Mouse (Mus musculus): ENCODE measurements at regions not wholly inside any gene's neighbourhood (a gene's known extent, or its start where the extent isn't known, plus 50 kb on each side); places are given as distances from the start of the nearest gene placed in this dataset.
A peak's percentile ranks its signal among the peaks of the same experiment; 100 is the strongest.

GRCm38 (mm10) chr2:129883417-129883816 is 83.1 kb downstream of the Stk35 start:
- no peak overlapping the region for H3K9ac ChIP-seq (ENCODE audit: low read length)
- H3K27me3 ChIP-seq (ENCODE audit: control insufficient read depth, insufficient read depth, low read length), result no peaks in the 10 kb centered on the region
- H3K4me2 ChIP-seq (ENCODE audit: low read depth, low read length), result no peak overlapping the region
- H3K27ac ChIP-seq (ENCODE audit: low read length), result no peak overlapping the region
- ATAC-seq (replicated peaks; ENCODE audit: extremely low read depth, insufficient read depth, low FRiP score), result no peak
- no peaks in the 10 kb centered on the region for H3K9me3 ChIP-seq (replicated peaks; ENCODE audit: control insufficient read depth, low read length)
- no peaks in the 10 kb centered on the region for H3K36me3 ChIP-seq (ENCODE audit: control insufficient read depth, insufficient read depth)
- H3K4me3 ChIP-seq (ENCODE audit: low read length), result no peak overlapping the region
- WGBS, result 42% methylated on average over 6 of the region's 6 CpGs
- no peaks in the 10 kb centered on the region for H3K4me1 ChIP-seq (ENCODE audit: control insufficient read depth, insufficient read depth, low read length)

- 87% methylated on average over 3 of the region's 3 CpGs for WGBS
- no peak overlapping the region for H3K27ac ChIP-seq (ENCODE audit: low read length)
- no peaks in the 10 kb centered on the region for H3K4me1 ChIP-seq (ENCODE audit: control insufficient read depth, insufficient read depth, low read length)
- H3K36me3 ChIP-seq (ENCODE audit: control insufficient read depth, insufficient read depth), result no peaks in the 10 kb centered on the region
- H3K9me3 ChIP-seq (replicated peaks; ENCODE audit: control insufficient read depth, low read length), result no peaks in the 10 kb centered on the region
- no peak overlapping the region for H3K4me3 ChIP-seq (ENCODE audit: low read length)
- no peak overlapping the region for H3K9ac ChIP-seq (ENCODE audit: low read length)
- no peak for ATAC-seq (replicated peaks; ENCODE audit: extremely low read depth, insufficient read depth, low FRiP score)
- H3K27me3 ChIP-seq (ENCODE audit: control insufficient read depth, insufficient read depth, low read length), result no peaks in the 10 kb centered on the region
- no peak overlapping the region for H3K4me2 ChIP-seq (ENCODE audit: low read depth, low read length)
These were observed 84.0 kb downstream of the Stk35 start for GRCm38 (mm10) chr2:129884316-129884715.

GRCm38 (mm10) chr2:129885536-129885935 is 85.2 kb downstream of the Stk35 start:
- 89% methylated on average over 7 of the region's 7 CpGs for WGBS
- Histone ChIP-seq H3K9ac (ENCODE audit: low read length) (no peak overlapping the region), H3K36me3 (ENCODE audit: control insufficient read depth, insufficient read depth) (no peaks in the 10 kb centered on the region), H3K27me3 (ENCODE audit: control insufficient read depth, insufficient read depth, low read length) (no peaks in the 10 kb centered on the region), H3K9me3 (replicated peaks; ENCODE audit: control insufficient read depth, low read length) (0 out of 2 replicates have a peak, but pooled peaks cover 3% of the 10 kb centered on the region), H3K4me3 (ENCODE audit: low read length) (no peak overlapping the region), H3K4me2 (ENCODE audit: low read depth, low read length) (no peak overlapping the region), H3K27ac (ENCODE audit: low read length) (no peak overlapping the region), H3K4me1 (ENCODE audit: control insufficient read depth, insufficient read depth, low read length) (no peaks in the 10 kb centered on the region)
- ATAC-seq (replicated peaks; ENCODE audit: extremely low read depth, insufficient read depth, low FRiP score), result no peak

- H3K4me2 ChIP-seq (ENCODE audit: low read depth, low read length), result 0 out of 2 replicates have a peak overlapping the region, but pooled peaks have one; percentile 8
- H3K9me3 ChIP-seq (replicated peaks; ENCODE audit: control insufficient read depth, low read length), result 0 out of 2 replicates have a peak, but pooled peaks cover 5% of the 10 kb centered on the region
- 53% methylated on average over 7 of the region's 7 CpGs for WGBS
- H3K9ac ChIP-seq (ENCODE audit: low read length), result no peak overlapping the region
- no peaks in the 10 kb centered on the region for H3K27me3 ChIP-seq (ENCODE audit: control insufficient read depth, insufficient read depth, low read length)
- no peaks in the 10 kb centered on the region for H3K36me3 ChIP-seq (ENCODE audit: control insufficient read depth, insufficient read depth)
- peaks cover 8% of the 10 kb centered on the region for H3K4me1 ChIP-seq (ENCODE audit: control insufficient read depth, insufficient read depth, low read length)
- H3K27ac ChIP-seq (ENCODE audit: low read length), result no peak overlapping the region
- ATAC-seq (replicated peaks; ENCODE audit: extremely low read depth, insufficient read depth, low FRiP score), result no peak
- H3K4me3 ChIP-seq (ENCODE audit: low read length), result no peak overlapping the region
These were observed 92.9 kb downstream of the Stk35 start for GRCm38 (mm10) chr2:129893231-129893630.

GRCm38 (mm10) chr2:129893832-129894231 is 93.5 kb downstream of the Stk35 start:
- no peaks in the 10 kb centered on the region for H3K36me3 ChIP-seq (ENCODE audit: control insufficient read depth, insufficient read depth)
- H3K27ac ChIP-seq (ENCODE audit: low read length), result no peak overlapping the region
- H3K4me1 ChIP-seq (ENCODE audit: control insufficient read depth, insufficient read depth, low read length), result peaks cover 8% of the 10 kb centered on the region
- no peak overlapping the region for H3K4me3 ChIP-seq (ENCODE audit: low read length)
- H3K27me3 ChIP-seq (ENCODE audit: control insufficient read depth, insufficient read depth, low read length), result no peaks in the 10 kb centered on the region
- 0 out of 2 replicates have a peak, but pooled peaks cover 5% of the 10 kb centered on the region for H3K9me3 ChIP-seq (replicated peaks; ENCODE audit: control insufficient read depth, low read length)
- H3K4me2 ChIP-seq (ENCODE audit: low read depth, low read length), result no peak overlapping the region
- 73% methylated on average over 5 of the region's 5 CpGs for WGBS
- no peak overlapping the region for H3K9ac ChIP-seq (ENCODE audit: low read length)
- ATAC-seq (replicated peaks; ENCODE audit: extremely low read depth, insufficient read depth, low FRiP score), result no peak

- H3K4me1 ChIP-seq (ENCODE audit: control insufficient read depth, insufficient read depth, low read length), result peaks cover 8% of the 10 kb centered on the region
- no peak overlapping the region for H3K4me3 ChIP-seq (ENCODE audit: low read length)
- no peaks in the 10 kb centered on the region for H3K36me3 ChIP-seq (ENCODE audit: control insufficient read depth, insufficient read depth)
- H3K27me3 ChIP-seq (ENCODE audit: control insufficient read depth, insufficient read depth, low read length), result no peaks in the 10 kb centered on the region
- ATAC-seq (replicated peaks; ENCODE audit: extremely low read depth, insufficient read depth, low FRiP score), result no peak
- no peak overlapping the region for H3K9ac ChIP-seq (ENCODE audit: low read length)
- H3K4me2 ChIP-seq (ENCODE audit: low read depth, low read length), result no peak overlapping the region
- 74% methylated on average over 8 of the region's 8 CpGs for WGBS
- H3K27ac ChIP-seq (ENCODE audit: low read length), result no peak overlapping the region
- H3K9me3 ChIP-seq (replicated peaks; ENCODE audit: control insufficient read depth, low read length), result 0 out of 2 replicates have a peak, but pooled peaks cover 5% of the 10 kb centered on the region
These were observed 94.6 kb downstream of the Stk35 start for GRCm38 (mm10) chr2:129894906-129895305.

GRCm38 (mm10) chr2:129895369-129895768 is 95.1 kb downstream of the Stk35 start:
- Histone ChIP-seq H3K27ac (ENCODE audit: low read length) (no peak overlapping the region), H3K9ac (ENCODE audit: low read length) (no peak overlapping the region), H3K4me3 (ENCODE audit: low read length) (no peak overlapping the region), H3K4me1 (ENCODE audit: control insufficient read depth, insufficient read depth, low read length) (peaks cover 8% of the 10 kb centered on the region), H3K27me3 (ENCODE audit: control insufficient read depth, insufficient read depth, low read length) (no peaks in the 10 kb centered on the region), H3K4me2 (ENCODE audit: low read depth, low read length) (no peak overlapping the region), H3K36me3 (ENCODE audit: control insufficient read depth, insufficient read depth) (no peaks in the 10 kb centered on the region), H3K9me3 (replicated peaks; ENCODE audit: control insufficient read depth, low read length) (0 out of 2 replicates have a peak, but pooled peaks cover 6% of the 10 kb centered on the region)
- no peak for ATAC-seq (replicated peaks; ENCODE audit: extremely low read depth, insufficient read depth, low FRiP score)
- WGBS, result 84% methylated on average over 6 of the region's 6 CpGs

GRCm38 (mm10) chr2:129896696-129897095 is 96.4 kb downstream of the Stk35 start:
- ATAC-seq (replicated peaks; ENCODE audit: extremely low read depth, insufficient read depth, low FRiP score), result no peak
- 65% methylated on average over 4 of the region's 4 CpGs for WGBS
- Histone ChIP-seq H3K4me3 (ENCODE audit: low read length) (no peak overlapping the region), H3K9me3 (replicated peaks; ENCODE audit: control insufficient read depth, low read length) (0 out of 2 replicates have a peak, but pooled peaks cover 5% of the 10 kb centered on the region), H3K4me2 (ENCODE audit: low read depth, low read length) (no peak overlapping the region), H3K4me1 (ENCODE audit: control insufficient read depth, insufficient read depth, low read length) (peaks cover 8% of the 10 kb centered on the region), H3K27ac (ENCODE audit: low read length) (no peak overlapping the region), H3K9ac (ENCODE audit: low read length) (no peak overlapping the region), H3K27me3 (ENCODE audit: control insufficient read depth, insufficient read depth, low read length) (no peaks in the 10 kb centered on the region), H3K36me3 (ENCODE audit: control insufficient read depth, insufficient read depth) (no peaks in the 10 kb centered on the region)

- 0 out of 2 replicates have a peak, but pooled peaks cover 5% of the 10 kb centered on the region for H3K9me3 ChIP-seq (replicated peaks; ENCODE audit: control insufficient read depth, low read length)
- peak overlapping the region; percentile 30 for H3K27ac ChIP-seq (ENCODE audit: low read length)
- H3K4me2 ChIP-seq (ENCODE audit: low read depth, low read length), result peak overlapping the region; percentile 26; the same call in 1 of the 2 replicates
- H3K27me3 ChIP-seq (ENCODE audit: control insufficient read depth, insufficient read depth, low read length), result no peaks in the 10 kb centered on the region
- H3K4me3 ChIP-seq (ENCODE audit: low read length), result no peak overlapping the region
- WGBS, result 8% methylated on average over 4 of the region's 4 CpGs
- ATAC-seq (replicated peaks; ENCODE audit: extremely low read depth, insufficient read depth, low FRiP score), result peak; percentile 67; the same call in 1 of the 2 replicates
- no peaks in the 10 kb centered on the region for H3K36me3 ChIP-seq (ENCODE audit: control insufficient read depth, insufficient read depth)
- peaks cover 20% of the 10 kb centered on the region for H3K4me1 ChIP-seq (ENCODE audit: control insufficient read depth, insufficient read depth, low read length)
- H3K9ac ChIP-seq (ENCODE audit: low read length), result no peak overlapping the region
These were observed 103.2 kb downstream of the Stk35 start for GRCm38 (mm10) chr2:129903383-129904135.

Measured in heart, embryonic 16.5 days (tissue).